Mouse (Mus musculus): ENCODE measurements around the gene 4930519P11Rik. TPM values are rescaled to one million over a fixed set of nuclear protein-coding genes. Genes with fewer than 3 reads are reported as not detected.

Gene 4930519P11Rik
- polyA plus RNA-seq (2014; fragmentation: Nextera tagmentation; extraction: Ambion mirVana) = 0.50 and 1.6 TPM in 2 replicates

DNA sequence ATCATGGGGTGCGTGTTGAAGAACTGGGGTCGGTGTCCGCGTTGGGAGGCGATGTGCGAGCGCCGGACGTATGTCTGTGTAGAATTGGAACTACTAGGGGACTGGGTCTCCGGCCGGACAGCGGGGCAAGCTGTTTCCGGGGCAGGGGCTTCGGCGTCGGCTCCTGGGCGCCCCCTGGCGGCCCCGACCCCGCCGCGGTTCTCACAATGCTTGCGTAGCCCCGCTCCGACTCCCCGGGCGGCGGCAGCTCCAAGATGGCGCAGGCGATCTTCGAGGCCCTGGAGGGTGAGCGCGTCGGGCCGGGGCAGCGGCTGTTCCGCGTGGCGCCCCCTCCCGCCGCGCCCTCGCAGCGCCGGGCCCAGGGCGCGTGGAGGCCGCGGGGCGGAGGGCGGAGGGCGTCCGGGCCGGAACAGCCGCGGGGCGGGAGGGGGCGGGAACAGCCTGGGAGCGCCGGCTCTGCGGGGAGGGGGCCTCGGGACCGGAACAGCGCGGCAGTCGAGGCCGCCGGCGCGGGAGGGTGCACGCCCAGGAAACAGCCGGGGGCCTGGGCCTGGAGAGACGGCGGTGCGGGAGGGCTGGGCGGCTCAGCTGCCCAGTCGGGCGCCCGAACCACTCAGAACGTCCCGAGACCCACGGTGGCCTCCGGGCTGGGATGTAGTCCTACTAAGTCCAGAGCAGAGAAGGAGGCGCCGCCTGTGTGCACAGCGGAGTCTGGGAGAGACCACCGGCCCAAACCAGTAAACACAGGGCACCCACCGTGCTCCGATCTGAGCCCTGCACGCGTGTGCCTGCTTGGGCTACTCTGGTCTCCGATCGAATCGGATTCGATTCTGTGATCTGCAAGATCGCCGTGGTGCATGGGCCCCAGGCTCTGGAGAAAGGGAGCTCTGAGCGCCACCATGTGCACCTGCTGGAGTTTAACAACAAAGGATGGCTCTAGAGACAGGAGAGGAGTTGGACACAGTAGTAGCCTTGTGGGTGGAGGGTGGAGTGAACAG, at the start of gene 4930519P11Rik, which contains the start of gene Zfp341:
Gene 4930519P11Rik, minus strand, starts transcription at position 320 of the 998 bp plus-strand sequence.
Gene Zfp341, plus strand, starts transcription at position 180 of the 998 bp plus-strand sequence.
- peak within 1 kb of the TSS; percentile 56 for H3K4me2 ChIP-seq (ENCODE audit: low read length)
- 0 out of 2 replicates have a peak, but pooled peaks cover 3% of the 10 kb centered on the region for H3K36me3 ChIP-seq (ENCODE audit: control insufficient read depth, insufficient read depth, low read length)
- H3K27me3 ChIP-seq (ENCODE audit: control insufficient read depth, insufficient read depth, low read length) = no peaks in the 10 kb centered on the region
- H3K4me3 ChIP-seq (replicated peaks; ENCODE audit: low read depth, low read length) = peak within 1 kb of the TSS; percentile 42
- H3K9me3 ChIP-seq (ENCODE audit: control insufficient read depth, low read length) = no peaks in the 10 kb centered on the region
- under 1% methylated on average over 88 of the region's 98 CpGs for WGBS
- peak within 1 kb of the TSS; percentile 57 for H3K9ac ChIP-seq (replicated peaks; ENCODE audit: low read length)
- peak within 1 kb of the TSS; percentile 95 for H3K27ac ChIP-seq (replicated peaks; ENCODE audit: low read depth, low read length)
- H3K4me1 ChIP-seq (ENCODE audit: control insufficient read depth, insufficient read depth, low read length) = peaks cover 13% of the 10 kb centered on the region
- DNase-seq (peak; percentile 96), ATAC-seq (ENCODE audit: low FRiP score, low TSS enrichment) (peak; percentile 95)

DNA sequence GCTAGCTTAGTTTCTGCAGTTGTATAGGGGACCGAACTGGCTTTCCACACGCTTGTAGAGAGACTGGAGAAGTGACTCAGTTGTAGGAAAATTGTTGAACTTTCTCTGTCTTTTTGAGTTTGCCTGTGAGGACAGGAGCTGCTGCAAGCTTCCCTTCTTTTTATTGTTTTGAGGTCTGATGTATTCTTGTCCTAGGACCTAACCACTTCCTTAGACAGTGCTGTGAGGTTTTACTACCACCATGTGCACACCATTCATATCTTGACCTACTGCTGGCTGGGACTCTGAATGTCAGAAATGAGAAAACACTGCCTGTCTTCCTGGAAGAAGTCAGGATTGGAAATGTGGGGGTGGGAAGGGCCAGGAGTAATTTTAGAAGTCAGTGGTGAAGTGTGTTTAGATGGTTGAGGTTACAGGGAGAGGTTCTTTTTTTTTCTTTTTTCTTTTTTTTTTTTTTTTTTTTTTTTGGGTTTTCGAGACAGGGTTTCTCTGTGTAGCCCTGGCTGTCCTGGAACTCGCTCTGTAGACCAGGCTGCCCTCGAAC, 46.4 kb upstream of the 4930519P11Rik start:
- Histone ChIP-seq H3K36me3 (ENCODE audit: control insufficient read depth, insufficient read depth, low read length) (peaks cover 14% of the 10 kb centered on the region), H3K4me3 (replicated peaks; ENCODE audit: low read depth, low read length) (no peak overlapping the region), H3K9me3 (ENCODE audit: control insufficient read depth, low read length) (no peaks in the 10 kb centered on the region), H3K27ac (replicated peaks; ENCODE audit: low read depth, low read length) (no peak overlapping the region), H3K27me3 (ENCODE audit: control insufficient read depth, insufficient read depth, low read length) (no peaks in the 10 kb centered on the region), H3K4me2 (ENCODE audit: low read length) (peak overlapping the region; percentile 11), H3K4me1 (ENCODE audit: control insufficient read depth, insufficient read depth, low read length) (peaks cover 24% of the 10 kb centered on the region), H3K9ac (replicated peaks; ENCODE audit: low read length) (no peak overlapping the region)
- ATAC-seq (ENCODE audit: low FRiP score, low TSS enrichment) = no peak
- 85% methylated on average over 4 of the region's 5 CpGs for WGBS
- DNase-seq = no peak

DNA sequence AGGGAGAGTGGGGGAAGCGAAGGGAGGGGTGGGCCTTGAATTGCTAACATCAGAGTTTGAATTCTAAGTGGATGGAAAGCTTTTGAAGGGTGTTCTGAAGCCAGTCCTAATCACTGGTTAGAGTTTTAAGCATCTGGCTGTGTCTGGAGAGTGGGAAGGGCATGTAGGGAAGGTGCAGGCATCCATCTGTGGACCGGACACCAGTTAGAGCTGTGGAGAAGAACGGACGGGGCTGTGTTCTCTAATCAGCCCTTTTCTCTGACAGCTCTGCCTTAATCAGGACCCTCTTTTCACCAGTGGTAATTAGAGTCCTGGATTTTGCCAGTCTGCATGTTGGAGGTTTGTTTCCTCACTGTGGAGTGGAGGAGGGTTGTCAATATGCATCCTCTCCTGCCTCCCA, 45.8 kb upstream of the 4930519P11Rik start:
- H3K9ac ChIP-seq (replicated peaks; ENCODE audit: low read length) = 0 out of 2 replicates have a peak overlapping the region, but pooled peaks have one; percentile 2
- ATAC-seq (ENCODE audit: low FRiP score, low TSS enrichment) = no peak

DNA sequence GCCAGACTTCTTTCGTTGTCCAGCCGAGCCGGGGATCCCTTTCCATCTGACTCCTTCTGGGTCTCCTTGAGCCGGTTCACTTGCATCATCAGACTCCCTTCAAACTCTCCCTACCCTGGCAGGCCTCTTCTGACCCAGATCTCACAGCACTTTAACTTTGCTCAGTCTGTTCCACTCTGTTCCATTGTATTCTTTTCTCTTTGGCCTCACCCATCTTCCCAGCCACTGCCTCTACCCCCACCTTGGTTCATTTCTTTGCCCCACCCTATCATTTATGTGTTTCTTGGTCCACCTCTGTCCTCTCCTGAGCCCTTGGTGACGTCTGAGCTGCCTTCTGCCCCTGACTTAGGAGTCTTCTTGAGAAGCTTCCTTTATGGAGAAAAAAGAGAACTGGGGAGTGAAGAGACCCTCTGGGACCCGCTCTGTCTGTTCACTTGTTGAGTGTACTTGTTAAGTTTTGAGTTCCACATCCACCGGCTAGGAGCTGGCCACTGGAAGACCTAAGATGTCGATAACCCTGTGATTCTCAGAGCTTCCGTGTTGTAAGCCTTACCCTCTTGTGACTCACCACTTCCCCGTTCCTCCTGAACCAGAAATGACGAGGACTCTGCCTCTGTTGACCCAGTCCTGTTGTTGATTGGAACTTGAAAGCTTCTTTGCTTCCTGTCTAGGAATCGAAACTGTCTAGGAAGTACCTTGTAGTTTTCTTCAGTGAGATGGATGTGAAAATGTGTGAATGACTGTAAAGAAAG, 44.4 kb upstream of the 4930519P11Rik start:
- peaks cover 24% of the 10 kb centered on the region for H3K4me1 ChIP-seq (ENCODE audit: control insufficient read depth, insufficient read depth, low read length)
- no peak for DNase-seq
- peak overlapping the region; percentile 86 for H3K4me2 ChIP-seq (ENCODE audit: low read length)
- H3K9me3 ChIP-seq (ENCODE audit: control insufficient read depth, low read length) = no peaks in the 10 kb centered on the region
- H3K27ac ChIP-seq (replicated peaks; ENCODE audit: low read depth, low read length) = peak overlapping the region; percentile 74
- 21% methylated on average over 12 of the region's 12 CpGs for WGBS
- no peaks in the 10 kb centered on the region for H3K27me3 ChIP-seq (ENCODE audit: control insufficient read depth, insufficient read depth, low read length)
- peaks cover 14% of the 10 kb centered on the region for H3K36me3 ChIP-seq (ENCODE audit: control insufficient read depth, insufficient read depth, low read length)
- peak overlapping the region; percentile 86 for H3K9ac ChIP-seq (replicated peaks; ENCODE audit: low read length)
- H3K4me3 ChIP-seq (replicated peaks; ENCODE audit: low read depth, low read length) = peak overlapping the region; percentile 90
- 0 out of 2 replicates have a peak, but pooled peaks have one; percentile 2 for ATAC-seq (ENCODE audit: low FRiP score, low TSS enrichment)

More for the DNA sequence above, 45.8 kb upstream of the 4930519P11Rik start:
- 85% methylated on average over 4 of the region's 4 CpGs for WGBS
- no peak for DNase-seq
- no peak overlapping the region for H3K4me3 ChIP-seq (replicated peaks; ENCODE audit: low read depth, low read length)
- H3K9me3 ChIP-seq (ENCODE audit: control insufficient read depth, low read length) = no peaks in the 10 kb centered on the region
- peaks cover 24% of the 10 kb centered on the region for H3K4me1 ChIP-seq (ENCODE audit: control insufficient read depth, insufficient read depth, low read length)
- H3K27me3 ChIP-seq (ENCODE audit: control insufficient read depth, insufficient read depth, low read length) = no peaks in the 10 kb centered on the region
- H3K4me2 ChIP-seq (ENCODE audit: low read length) = peak overlapping the region; percentile 11
- H3K36me3 ChIP-seq (ENCODE audit: control insufficient read depth, insufficient read depth, low read length) = peaks cover 14% of the 10 kb centered on the region
- no peak overlapping the region for H3K27ac ChIP-seq (replicated peaks; ENCODE audit: low read depth, low read length)

DNA sequence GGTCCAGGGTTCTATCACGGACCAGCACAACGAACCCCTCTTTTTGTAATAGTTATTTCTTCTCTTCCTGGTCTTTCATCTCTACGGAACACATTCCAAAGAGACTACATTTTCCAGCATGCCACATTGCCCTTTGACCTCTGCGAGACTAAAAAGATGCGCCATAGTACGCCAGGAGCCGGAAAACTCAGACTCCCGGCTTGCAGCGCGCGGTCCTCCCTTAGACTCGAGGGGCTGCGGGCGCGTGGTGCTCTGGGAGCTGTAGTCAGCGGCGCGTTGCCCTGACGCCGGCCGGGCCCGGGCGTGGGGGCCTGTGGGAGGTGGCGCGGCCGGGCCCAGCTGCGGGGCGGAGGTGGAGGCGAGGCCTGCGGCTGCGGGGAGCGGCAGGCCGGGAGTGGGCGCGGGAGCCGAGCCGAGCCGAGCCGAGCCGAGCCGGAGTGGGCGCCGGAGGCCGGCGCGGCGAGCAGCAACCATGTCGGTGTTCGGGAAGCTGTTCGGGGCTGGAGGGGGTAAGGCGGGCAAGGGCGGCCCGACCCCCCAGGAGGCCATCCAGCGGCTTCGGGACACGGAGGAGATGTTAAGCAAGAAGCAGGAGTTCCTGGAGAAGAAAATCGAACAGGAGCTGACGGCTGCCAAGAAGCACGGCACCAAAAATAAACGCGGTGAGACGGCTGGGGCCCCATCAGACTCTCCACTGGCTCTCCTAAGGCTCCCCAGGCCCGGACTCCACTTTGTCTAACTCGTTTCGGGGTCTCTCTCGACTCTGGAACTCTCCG, 43.7 kb upstream of the 4930519P11Rik start:
- Histone ChIP-seq H3K4me3 (replicated peaks; ENCODE audit: low read depth, low read length) (peak overlapping the region; percentile 90), H3K27ac (replicated peaks; ENCODE audit: low read depth, low read length) (peak overlapping the region; percentile 74), H3K9me3 (ENCODE audit: control insufficient read depth, low read length) (no peaks in the 10 kb centered on the region), H3K27me3 (ENCODE audit: control insufficient read depth, insufficient read depth, low read length) (no peaks in the 10 kb centered on the region), H3K4me2 (ENCODE audit: low read length) (peak overlapping the region; percentile 86), H3K9ac (replicated peaks; ENCODE audit: low read length) (peak overlapping the region; percentile 86), H3K36me3 (ENCODE audit: control insufficient read depth, insufficient read depth, low read length) (peaks cover 14% of the 10 kb centered on the region), H3K4me1 (ENCODE audit: control insufficient read depth, insufficient read depth, low read length) (peaks cover 24% of the 10 kb centered on the region)
- DNase-seq (peak; percentile 99), ATAC-seq (ENCODE audit: low FRiP score, low TSS enrichment) (peak; percentile 100)
- under 1% methylated on average over 67 of the region's 67 CpGs for WGBS

DNA sequence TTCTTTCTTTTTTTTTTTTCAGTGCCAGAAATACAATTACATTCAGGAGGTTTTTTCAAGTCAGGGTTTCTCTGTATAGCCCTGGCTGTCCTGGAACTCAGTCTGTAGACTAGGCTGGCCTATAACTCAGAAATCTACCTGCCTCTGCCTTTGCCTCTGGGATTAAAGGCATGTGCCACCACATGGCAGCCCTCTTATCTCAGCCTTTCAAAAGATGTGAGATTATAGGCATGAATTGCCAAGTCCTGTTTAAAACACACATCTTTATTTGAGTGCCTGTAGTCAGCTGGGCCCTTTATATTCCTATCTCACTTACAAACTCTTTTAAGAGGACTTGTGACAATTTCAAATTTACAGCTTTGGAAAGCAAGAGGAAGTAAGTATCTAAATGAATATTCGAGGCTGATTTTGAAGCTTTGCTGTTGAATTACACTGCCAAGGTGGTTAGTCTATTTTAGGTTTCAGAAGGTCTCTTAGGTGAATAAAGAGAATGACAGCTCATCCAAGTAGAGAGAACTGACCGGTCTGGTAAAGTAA, 42.7 kb upstream of the 4930519P11Rik start:
- Histone ChIP-seq H3K9ac (replicated peaks; ENCODE audit: low read length) (no peak overlapping the region), H3K4me1 (ENCODE audit: control insufficient read depth, insufficient read depth, low read length) (peaks cover 24% of the 10 kb centered on the region), H3K27ac (replicated peaks; ENCODE audit: low read depth, low read length) (no peak overlapping the region), H3K4me3 (replicated peaks; ENCODE audit: low read depth, low read length) (no peak overlapping the region), H3K9me3 (ENCODE audit: control insufficient read depth, low read length) (no peaks in the 10 kb centered on the region), H3K27me3 (ENCODE audit: control insufficient read depth, insufficient read depth, low read length) (no peaks in the 10 kb centered on the region), H3K36me3 (ENCODE audit: control insufficient read depth, insufficient read depth, low read length) (peaks cover 6% of the 10 kb centered on the region; the same call in 1 of the 2 replicates), H3K4me2 (ENCODE audit: low read length) (peak overlapping the region; percentile 86)
- no peak for ATAC-seq (ENCODE audit: low FRiP score, low TSS enrichment)
- DNase-seq = peak; percentile 8
- WGBS = 89% methylated on average over 2 of the region's 2 CpGs

DNA sequence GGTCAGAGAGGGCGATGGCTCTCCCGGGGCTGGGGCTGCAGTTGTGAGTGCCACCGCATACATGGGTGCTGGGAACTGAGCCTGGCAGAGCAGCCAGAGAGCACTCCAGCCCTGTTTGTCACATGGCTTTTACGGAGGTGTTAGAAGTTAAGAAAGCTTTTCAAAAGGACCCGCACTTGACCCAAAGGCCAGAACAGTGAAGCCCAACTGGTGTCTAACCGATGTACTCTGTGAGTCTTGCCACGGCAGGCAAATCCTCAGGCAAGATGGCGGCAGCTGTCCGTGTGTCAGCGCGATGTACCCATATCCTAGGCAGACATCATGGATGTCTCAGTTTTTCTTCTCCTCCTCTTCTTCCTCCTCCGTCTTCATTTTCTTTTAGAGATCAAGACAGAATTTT, 41.7 kb upstream of the 4930519P11Rik start:
- Histone ChIP-seq H3K9me3 (ENCODE audit: control insufficient read depth, low read length) (no peaks in the 10 kb centered on the region), H3K4me3 (replicated peaks; ENCODE audit: low read depth, low read length) (no peak overlapping the region), H3K27ac (replicated peaks; ENCODE audit: low read depth, low read length) (no peak overlapping the region), H3K27me3 (ENCODE audit: control insufficient read depth, insufficient read depth, low read length) (no peaks in the 10 kb centered on the region), H3K4me1 (ENCODE audit: control insufficient read depth, insufficient read depth, low read length) (peaks cover 21% of the 10 kb centered on the region), H3K9ac (replicated peaks; ENCODE audit: low read length) (no peak overlapping the region), H3K4me2 (ENCODE audit: low read length) (no peak overlapping the region), H3K36me3 (ENCODE audit: control insufficient read depth, insufficient read depth, low read length) (no peaks in the 10 kb centered on the region)
- ATAC-seq (ENCODE audit: low FRiP score, low TSS enrichment) = no peak
- no peak for DNase-seq
- 97% methylated on average over 12 of the region's 12 CpGs for WGBS
